Mouse (Mus musculus) thymus, adult 2 months (tissue): ENCODE results near the gene Sec14l1. TPM values are rescaled to one million over a fixed set of nuclear protein-coding genes. Genes with fewer than 3 reads are reported as not detected.

ENCODE experiments used
- DNase-seq: peaks from one replicate; pipeline ENCODE4 v3.0.0; 2021
- H3K27ac ChIP-seq: fragments of 200-500 bp; 2 replicates; pipeline ENCODE4 v1.5.1; 2012; ENCODE audit warnings: low read length, control low read depth; ENCODE audit not compliant: control insufficient read depth, insufficient read depth
- H3K27me3 ChIP-seq: fragments of 200-500 bp; 2 replicates; pipeline ENCODE4 v1.6.1; 2012; ENCODE audit warnings: mild to moderate bottlenecking, low read length, moderate library complexity, mixed read lengths; ENCODE audit not compliant: control insufficient read depth, insufficient read depth
- H3K36me3 ChIP-seq: fragments of 200-500 bp; 2 replicates; pipeline ENCODE4 v1.6.1; 2012; ENCODE audit warnings: mild to moderate bottlenecking, low read length, moderate library complexity; ENCODE audit not compliant: control insufficient read depth, insufficient read depth
- H3K4me1 ChIP-seq: fragments of 200-500 bp; replicated peaks from 2 replicates; pipeline ENCODE4 v1.6.1; 2012; ENCODE audit warnings: low read length; ENCODE audit not compliant: control insufficient read depth, insufficient read depth
- H3K4me3 ChIP-seq: fragments of 200-500 bp; 2 replicates; pipeline ENCODE4 v1.5.1; 2012; ENCODE audit warnings: mild to moderate bottlenecking, low read length, control low read depth, moderate library complexity; ENCODE audit not compliant: control insufficient read depth, insufficient read depth
- CTCF ChIP-seq: fragments of 200-500 bp; IDR thresholded peaks from 2 replicates; pipeline ENCODE4 v1.5.1; 2012; ENCODE audit warnings: mild to moderate bottlenecking, control low read depth, low read length, moderate library complexity, borderline replicate concordance; ENCODE audit not compliant: control insufficient read depth, poor library complexity, insufficient read depth; ENCODE audit errors: extremely low read depth
- POLR2A ChIP-seq: fragments of 200-500 bp; IDR thresholded peaks from 2 replicates; pipeline ENCODE4 v1.6.1; 2012; ENCODE audit warnings: mild to moderate bottlenecking, low read length, control low read depth, moderate library complexity; ENCODE audit not compliant: control insufficient read depth, poor library complexity, insufficient read depth; ENCODE audit errors: extremely low read depth
- WGBS: fragments of 180-500 bp; shearing (Covaris S2); methylation state at CpG from one replicate; pipeline ENCODE4 v1.1.7; 2018; 5-methylcytosine and 5-hydroxymethylcytosine counted together
- polyA plus RNA-seq: library from polyadenylated mRNA; depleted of rRNA; stranded (reverse); fragments of >200 nt; gene quantifications from 2 replicates; pipeline ENCODE4 v1.2.3, GENCODE M21; 2012; rRNA removed

The Sec14l1 gene
- polyA plus RNA-seq, 1 experiment = 84.8 TPM

DNA sequence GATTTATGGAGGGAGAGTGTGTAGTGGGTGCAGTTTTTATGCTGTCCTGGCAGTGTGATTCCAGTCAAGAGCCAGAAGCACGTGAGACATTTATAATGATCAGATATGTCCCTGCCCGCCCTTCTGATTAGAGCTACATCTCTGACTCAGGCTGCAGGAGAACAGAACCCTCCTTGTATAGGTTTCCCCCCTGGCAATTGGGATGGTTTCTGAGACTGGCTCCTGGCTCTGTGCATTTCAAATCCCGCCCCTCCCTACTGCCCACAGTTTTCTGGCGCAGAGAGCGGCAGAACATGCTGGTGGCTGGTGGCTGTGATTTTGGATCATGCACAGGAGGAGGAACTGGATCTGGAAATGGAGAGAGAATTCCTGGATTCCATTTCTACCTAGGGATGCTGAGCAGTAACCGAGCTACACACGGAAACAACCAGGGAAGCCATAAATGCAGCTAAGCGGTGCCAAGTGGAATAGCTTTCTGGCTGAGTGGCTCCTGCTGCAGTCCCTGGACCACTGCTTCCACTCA lies 93.2 kb downstream of the Sec14l1 start:
- H3K27me3 ChIP-seq = no peaks in the 10 kb centered on the region
- no peak overlapping the region for H3K4me3 ChIP-seq
- 93% methylated on average over 8 of the region's 8 CpGs for WGBS

More for the DNA sequence above, 93.2 kb downstream of the Sec14l1 start:
- Histone ChIP-seq H3K27ac (no peak overlapping the region), H3K4me1 (no peaks in the 10 kb centered on the region), H3K36me3 (no peaks in the 10 kb centered on the region)
- DNase-seq = no peak
- no peak for TF ChIP-seq CTCF
- no peak for TF ChIP-seq POLR2A

Other genes starting within 250 kb of the Sec14l1 start
- 6.1 and 6.4 TPM in 2 replicates for gene Mgat5b, start 196.3 kb upstream of the Sec14l1 start, polyA plus RNA-seq
- 113 and 139 TPM in 2 replicates for gene Sept9, start 84.5 kb downstream of the Sec14l1 start, polyA plus RNA-seq